Comparison of ENCODE assay signal across 11 mouse cellular contexts in the genomic region with DNA sequence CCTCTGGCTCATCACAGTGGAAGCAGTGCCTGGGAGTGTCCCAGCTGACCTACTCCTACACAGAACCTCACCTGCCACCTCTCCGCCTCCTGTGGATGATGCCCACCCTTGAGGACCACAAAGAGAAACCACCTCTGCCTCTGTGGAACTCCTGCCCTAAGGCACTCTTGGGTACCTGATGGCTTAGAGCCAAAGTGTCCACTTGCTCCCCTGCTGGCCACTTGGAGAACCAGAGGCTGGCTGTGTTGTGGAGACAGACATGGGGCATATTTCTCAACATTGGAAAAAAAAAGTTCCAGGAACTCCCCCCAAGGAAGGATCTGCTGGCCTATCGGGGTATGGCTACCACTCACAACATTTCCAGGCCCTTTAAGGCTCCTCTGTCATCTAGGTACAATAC. TPM values are rescaled to one million over a fixed set of nuclear protein-coding genes. Genes with fewer than 3 reads are reported as not detected.
DNase-seq lines count a peak whose midpoint lies in the region; ATAC-seq and TF ChIP-seq lines count a peak whose summit lies in the region.
"Had no signal": no experiment of that assay in that cellular context is flagged by ENCODE, and none has a peak within 500 bp of the region (broad histone marks: within the 10 kb centered on the region; RNA-seq: fewer than 3 reads in every experiment).

No protein-coding gene starts in this region.

- H3K9ac ChIP-seq in forebrain, postnatal 0 days: no peak overlapping the region
- H3K9ac ChIP-seq in forebrain, embryonic 12.5 days: no peak overlapping the region
- H3K9ac ChIP-seq in liver, adult 2 months (ENCODE audit: low read depth, low read length): no peak overlapping the region
- H3K9ac ChIP-seq in kidney, postnatal 0 days (ENCODE audit: low read depth, low read length): no peak overlapping the region
- H3K9ac ChIP-seq: hindbrain, embryonic 13.5 days; lung, embryonic 15.5 days had no signal

- no peaks in the 10 kb centered on the region for H3K27me3 ChIP-seq in forebrain, postnatal 0 days (ENCODE audit: insufficient read depth, low read length)
- H3K27me3 ChIP-seq in forebrain, embryonic 12.5 days: no peaks in the 10 kb centered on the region
- no peaks in the 10 kb centered on the region for H3K27me3 ChIP-seq in liver, adult 2 months (ENCODE audit: control insufficient read depth, insufficient read depth, low read length)
- H3K27me3 ChIP-seq in kidney, postnatal 0 days (ENCODE audit: insufficient read depth, low read length): no peaks in the 10 kb centered on the region
- H3K27me3 ChIP-seq: hindbrain, embryonic 13.5 days; lung, embryonic 15.5 days had no signal

- H3K79me2 ChIP-seq in liver, adult 2 months (ENCODE audit: control insufficient read depth, insufficient read depth, low read length): no peaks in the 10 kb centered on the region

- intact Hi-C loops in gastrocnemius, postnatal 14 days (cut with DNase I; ENCODE audit: low total_unique reads): no loop called here

- no peaks in the 10 kb centered on the region for H3K4me1 ChIP-seq in forebrain, postnatal 0 days (ENCODE audit: insufficient read depth)
- H3K4me1 ChIP-seq in forebrain, embryonic 12.5 days: peaks cover 29% of the 10 kb centered on the region
- peaks cover 20% of the 10 kb centered on the region for H3K4me1 ChIP-seq in liver, adult 2 months (ENCODE audit: control insufficient read depth, insufficient read depth, low read length)
- peaks cover 36% of the 10 kb centered on the region for H3K4me1 ChIP-seq in kidney, postnatal 0 days (replicated peaks; ENCODE audit: insufficient read depth, low read length)

- DNase-seq in forebrain, postnatal 0 days: no peak
- DNase-seq in liver, adult 2 months (ENCODE audit: extremely low read depth, low read depth, low spot score): peak; percentile 50
- no peak for DNase-seq in liver
- DNase-seq in kidney, postnatal 0 days (ENCODE audit: low spot score): no peak
- DNase-seq in lung, postnatal 25 days (ENCODE audit: low spot score): peak; percentile 52
- DNase-seq in right cerebral cortex, postnatal 25 days: no peak
- no peak for DNase-seq in gastrocnemius, postnatal 14 days
- DNase-seq: layer of hippocampus, postnatal 36 days had no signal

- 0 out of 2 replicates have a peak, but pooled peaks have one; percentile 18 for TF ChIP-seq CTCF in forebrain, postnatal 0 days (IDR thresholded peaks at IDR 0.05; ENCODE audit: low read depth)
- TF ChIP-seq CTCF in liver, adult 2 months (IDR thresholded peaks at IDR 0.05; ENCODE audit: low read depth, low read length): peak; percentile 69
- peak; percentile 62 for TF ChIP-seq CTCF in kidney, postnatal 0 days (IDR thresholded peaks at IDR 0.05; ENCODE audit: low read depth)

- ATAC-seq in forebrain, postnatal 0 days: no peak
- no peak for ATAC-seq in forebrain, embryonic 12.5 days (ENCODE audit: low FRiP score)
- ATAC-seq in kidney, postnatal 0 days (replicated peaks; ENCODE audit: low FRiP score, low read depth): no peak

- no peaks in the 10 kb centered on the region for H3K36me3 ChIP-seq in forebrain, postnatal 0 days (ENCODE audit: insufficient read depth)
- no peaks in the 10 kb centered on the region for H3K36me3 ChIP-seq in forebrain, embryonic 12.5 days (replicated peaks)
- H3K36me3 ChIP-seq in liver, adult 2 months (ENCODE audit: control insufficient read depth, insufficient read depth, low read length): no peaks in the 10 kb centered on the region
- no peaks in the 10 kb centered on the region for H3K36me3 ChIP-seq in kidney, postnatal 0 days (ENCODE audit: insufficient read depth, low read length)
- H3K36me3 ChIP-seq: hindbrain, embryonic 13.5 days; lung, embryonic 15.5 days had no signal

- 98% methylated on average over 2 of the region's 2 CpGs for WGBS in forebrain, postnatal 0 days
- 91% methylated on average over 2 of the region's 2 CpGs for WGBS in forebrain, embryonic 12.5 days
- WGBS in liver, adult 2 months: 90% methylated on average over 2 of the region's 2 CpGs
- WGBS in kidney, postnatal 0 days: 90% methylated on average over 2 of the region's 2 CpGs

- no peak overlapping the region for H3K4me3 ChIP-seq in forebrain, postnatal 0 days (ENCODE audit: low read depth, low read length)
- H3K4me3 ChIP-seq in forebrain, embryonic 12.5 days (replicated peaks): no peak overlapping the region
- no peak overlapping the region for H3K4me3 ChIP-seq in liver, adult 2 months (ENCODE audit: insufficient read depth, low read depth, low read length)
- no peak overlapping the region for H3K4me3 ChIP-seq in kidney, postnatal 0 days (replicated peaks; ENCODE audit: low read depth, low read length)
- H3K4me3 ChIP-seq: hindbrain, embryonic 13.5 days; lung, embryonic 15.5 days had no signal

- no peak for TF ChIP-seq POLR2A in liver, adult 2 months (IDR thresholded peaks at IDR 0.05; ENCODE audit: extremely low read depth, insufficient read depth, low read length)

- no peak overlapping the region for H3K27ac ChIP-seq in forebrain, postnatal 0 days (ENCODE audit: low read depth, low read length)
- H3K27ac ChIP-seq in forebrain, embryonic 12.5 days: no peak overlapping the region
- no peak overlapping the region for H3K27ac ChIP-seq in liver, adult 2 months (replicated peaks; ENCODE audit: insufficient read depth, low read depth, low read length)
- peak overlapping the region; percentile 89; the same call in 1 of the 2 replicates for H3K27ac ChIP-seq in kidney, postnatal 0 days
- H3K27ac ChIP-seq: hindbrain, embryonic 13.5 days; lung, embryonic 15.5 days had no signal

- no peaks in the 10 kb centered on the region for H3K9me3 ChIP-seq in forebrain, postnatal 0 days (ENCODE audit: low read length)
- no peaks in the 10 kb centered on the region for H3K9me3 ChIP-seq in forebrain, embryonic 12.5 days
- H3K9me3 ChIP-seq in kidney, postnatal 0 days (replicated peaks; ENCODE audit: low read length): no peaks in the 10 kb centered on the region
- H3K9me3 ChIP-seq: hindbrain, embryonic 13.5 days; lung, embryonic 15.5 days had no signal

- H3K4me2 ChIP-seq in forebrain, postnatal 0 days (ENCODE audit: low read depth): no peak overlapping the region
- H3K4me2 ChIP-seq in forebrain, embryonic 12.5 days: no peak overlapping the region
- no peak overlapping the region for H3K4me2 ChIP-seq in kidney, postnatal 0 days (ENCODE audit: low read length)
- H3K4me2 ChIP-seq: hindbrain, embryonic 13.5 days; lung, embryonic 15.5 days had no signal

RNA-seq across cellular contexts. Expression of gene Col18a1, which starts 22.0 kb away (rescaled TPM):
- 24.7 and 28.4 TPM in 2 replicates for total RNA-seq in forebrain, postnatal 0 days (2014; rRNA removed)
- 11.7 and 12.6 TPM in 2 replicates for polyA plus RNA-seq in forebrain, postnatal 0 days (2015; fragmentation: Nextera tagmentation; extraction: Ambion mirVana)
- polyA plus RNA-seq in forebrain, embryonic 12.5 days (2016; fragmentation: Nextera tagmentation; extraction: Ambion mirVana): 79.0 and 83.1 TPM in 2 replicates
- 260 and 348 TPM in 2 replicates for total RNA-seq in liver, adult 2 months (2014; rRNA removed)
- polyA plus RNA-seq in liver, adult 2 months (2012; rRNA removed): 452 and 472 TPM in 2 replicates
- polyA plus RNA-seq in kidney, postnatal 0 days (2015; fragmentation: Nextera tagmentation; extraction: Ambion mirVana): 178 and 197 TPM in 2 replicates
- 10 to 100 TPM; 20.2 to 24.5 TPM for total RNA-seq in gastrocnemius, postnatal 14 days (2021)

Comparison
In these comparisons a context has a peak if more than half of its experiments do, and no peak if none do; other contexts are left out.
1. DNase-seq: peak in liver, adult 2 months (single experiment) and lung, postnatal 25 days (single experiment); none in forebrain, postnatal 0 days (single experiment), liver (single experiment), kidney, postnatal 0 days (single experiment), right cerebral cortex, postnatal 25 days (single experiment) and gastrocnemius, postnatal 14 days (single experiment).
2. CTCF ChIP-seq: peak in every context shown above with its lines; median percentile 69 in liver, adult 2 months; 62 in kidney, postnatal 0 days; 18 in forebrain, postnatal 0 days.